Mouse (Mus musculus): Measurements from ENCODE around the gene Eif4a2.

DNA sequence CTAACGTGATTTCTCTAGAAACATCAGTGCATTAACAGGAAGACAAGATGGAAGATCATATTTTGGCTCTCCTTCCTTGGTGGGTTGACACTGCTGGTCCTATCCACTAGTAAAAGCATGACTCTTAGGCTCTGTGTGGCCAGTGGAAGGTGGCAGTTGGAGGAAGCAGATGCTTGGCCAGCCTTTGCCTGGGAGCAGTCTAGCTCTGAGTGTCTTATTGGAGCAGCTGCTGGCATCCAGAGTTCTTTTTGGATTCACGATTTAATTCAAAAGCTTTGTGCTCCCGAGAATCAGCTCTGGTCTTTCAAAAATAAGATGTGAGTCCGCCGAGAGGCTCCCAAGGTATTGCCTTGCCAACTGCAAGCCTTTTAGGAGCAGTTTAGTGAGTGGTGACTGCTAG is 38.0 kb downstream of the Eif4a2 start:
- TF ChIP-seq CTCF (IDR thresholded peaks at IDR 0.05; ENCODE audit: low read depth) (no peak), EP300 (IDR thresholded peaks at IDR 0.05; ENCODE audit: low read depth) (no peak)
